ENCODE assay signal across 9 mouse cellular contexts in the genomic region with DNA sequence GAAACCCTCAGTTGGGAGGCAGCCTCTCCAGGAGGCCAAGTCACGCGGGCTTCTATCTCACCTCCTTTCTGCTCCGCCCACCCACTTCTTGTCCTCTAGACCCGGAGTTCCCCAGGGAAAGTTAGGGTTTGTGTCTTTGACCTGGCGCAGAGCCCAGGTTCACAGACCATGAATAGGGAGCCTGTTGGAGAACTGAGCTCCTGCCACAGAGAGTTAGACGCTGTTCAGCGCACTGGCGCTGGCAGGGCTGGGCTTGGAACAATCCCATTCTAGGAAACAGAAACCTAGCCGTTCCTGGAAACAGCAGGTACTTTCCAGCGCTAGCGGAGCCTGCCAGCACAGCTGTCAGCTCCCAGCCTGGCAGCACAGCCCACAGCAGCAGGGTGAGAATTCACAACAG. TPM values are rescaled to one million over a fixed set of nuclear protein-coding genes. Genes with fewer than 3 reads are reported as not detected.
A peak's percentile ranks its signal among the peaks of the same experiment; 100 is the strongest.
DNase-seq lines count a peak whose midpoint lies in the region; ATAC-seq lines count a peak whose summit lies in the region.
"Had no signal": no experiment of that assay in that cellular context is flagged by ENCODE, and none has a peak within 500 bp of the region (broad histone marks: within the 10 kb centered on the region; RNA-seq: fewer than 3 reads in every experiment).

No protein-coding gene starts in this region.

- 0 out of 2 replicates have a peak, but pooled peaks cover 5% of the 10 kb centered on the region for H3K4me1 ChIP-seq in kidney, embryonic 15.5 days
- H3K4me1 ChIP-seq in midbrain, embryonic 14.5 days (ENCODE audit: control insufficient read depth, insufficient read depth, low read length) = no peaks in the 10 kb centered on the region
- H3K4me1 ChIP-seq: lung, embryonic 15.5 days had no signal

- peaks cover 25% of the 10 kb centered on the region for H3K27me3 ChIP-seq in kidney, embryonic 15.5 days
- H3K27me3 ChIP-seq in midbrain, embryonic 14.5 days (ENCODE audit: control insufficient read depth, insufficient read depth, low read length) = no peaks in the 10 kb centered on the region

- ATAC-seq in kidney, embryonic 15.5 days (replicated peaks; ENCODE audit: low FRiP score) = no peak
- ATAC-seq in midbrain, embryonic 14.5 days (ENCODE audit: low FRiP score, low TSS enrichment) = no peak

- H3K36me3 ChIP-seq in kidney, embryonic 15.5 days = no peaks in the 10 kb centered on the region
- H3K36me3 ChIP-seq in midbrain, embryonic 14.5 days (ENCODE audit: control insufficient read depth, insufficient read depth, low read length) = no peaks in the 10 kb centered on the region
- H3K36me3 ChIP-seq: lung, embryonic 15.5 days had no signal

- intact Hi-C loops in heart, postnatal 36 days (cut with DNase I) = no loop called here

- H3K27ac ChIP-seq in kidney, embryonic 15.5 days = no peak overlapping the region
- H3K27ac ChIP-seq in midbrain, embryonic 14.5 days (replicated peaks; ENCODE audit: low read depth, low read length) = no peak overlapping the region
- H3K27ac ChIP-seq: lung, embryonic 15.5 days had no signal

- H3K9me3 ChIP-seq in kidney, embryonic 15.5 days (replicated peaks) = no peaks in the 10 kb centered on the region
- H3K9me3 ChIP-seq in midbrain, embryonic 14.5 days (ENCODE audit: control insufficient read depth, low read length) = no peaks in the 10 kb centered on the region
- H3K9me3 ChIP-seq: lung, embryonic 15.5 days had no signal

- DNase-seq in kidney, adult 18-20 months = peak; percentile 89
- DNase-seq in CD4-positive, CD25-positive, alpha-beta regulatory T cell, adult 2 months (ENCODE audit: low read depth, low spot score) = peak; percentile 68
- peak; percentile 65 for DNase-seq in adrenal gland, postnatal 14 days
- peak; percentile 76 to 77 for DNase-seq in heart, postnatal 36 days
- DNase-seq in lung, postnatal 36 days = peak; percentile 85
- no peak for DNase-seq in cerebellum, adult 11 months
- no peak for DNase-seq in midbrain, embryonic 14.5 days

- H3K4me3 ChIP-seq in kidney, embryonic 15.5 days (replicated peaks) = no peak overlapping the region
- H3K4me3 ChIP-seq in midbrain, embryonic 14.5 days (replicated peaks; ENCODE audit: low read depth, low read length) = no peak overlapping the region
- H3K4me3 ChIP-seq: lung, embryonic 15.5 days had no signal

- 81% methylated on average over 11 of the region's 11 CpGs for WGBS in kidney, embryonic 15.5 days
- 79% methylated on average over 11 of the region's 11 CpGs for WGBS in midbrain, embryonic 14.5 days

- H3K9ac ChIP-seq in kidney, embryonic 15.5 days = no peak overlapping the region
- no peak overlapping the region for H3K9ac ChIP-seq in midbrain, embryonic 14.5 days (replicated peaks; ENCODE audit: low read length)
- H3K9ac ChIP-seq: lung, embryonic 15.5 days had no signal

- no peak overlapping the region for H3K4me2 ChIP-seq in kidney, embryonic 15.5 days
- no peak overlapping the region for H3K4me2 ChIP-seq in midbrain, embryonic 14.5 days (ENCODE audit: low read length)
- H3K4me2 ChIP-seq: lung, embryonic 15.5 days had no signal

RNA-seq across cellular contexts. Expression of gene Tap2, which starts 15.3 kb away (rescaled TPM):
- 3.5 and 4.1 TPM in 2 replicates for polyA plus RNA-seq in kidney, embryonic 15.5 days (2015; fragmentation: Nextera tagmentation; extraction: Ambion mirVana)
- 33.2 and 34.9 TPM in 2 replicates for total RNA-seq in adrenal gland, postnatal 14 days (2021)
- total RNA-seq in heart, postnatal 36 days (2021) = 10 to 100 TPM; 23.6 to 24.6 TPM
- 0.77 and 1.6 TPM in 2 replicates for polyA plus RNA-seq in midbrain, embryonic 14.5 days (2014; fragmentation: Nextera tagmentation; extraction: Ambion mirVana)

RNA-seq across cellular contexts. Expression of gene H2-Ob, which starts 20.0 kb away (rescaled TPM):
- 0.13 TPM in 1 of 2 replicates, not detected in the other for polyA plus RNA-seq in kidney, embryonic 15.5 days (2015; fragmentation: Nextera tagmentation; extraction: Ambion mirVana)
- total RNA-seq in adrenal gland, postnatal 14 days (2021) = 1.3 and 16.6 TPM in 2 replicates
- under 1 TPM; 0.83 to 0.84 TPM for total RNA-seq in heart, postnatal 36 days (2021)
- polyA plus RNA-seq in midbrain, embryonic 14.5 days (2014; fragmentation: Nextera tagmentation; extraction: Ambion mirVana) = not detected in 2 replicates

RNA-seq across cellular contexts. Expression of gene Psmb8, which starts 21.2 kb away (rescaled TPM):
- 6.0 and 7.1 TPM in 2 replicates for polyA plus RNA-seq in kidney, embryonic 15.5 days (2015; fragmentation: Nextera tagmentation; extraction: Ambion mirVana)
- total RNA-seq in adrenal gland, postnatal 14 days (2021) = 21.0 and 33.6 TPM in 2 replicates
- total RNA-seq in heart, postnatal 36 days (2021) = 10 to 100 TPM; 11.4 to 15.1 TPM
- 1.1 and 5.1 TPM in 2 replicates for polyA plus RNA-seq in midbrain, embryonic 14.5 days (2014; fragmentation: Nextera tagmentation; extraction: Ambion mirVana)

RNA-seq across cellular contexts. Expression of gene Psmb9, which starts 31.1 kb away (rescaled TPM):
- polyA plus RNA-seq in kidney, embryonic 15.5 days (2015; fragmentation: Nextera tagmentation; extraction: Ambion mirVana) = 3.0 and 3.2 TPM in 2 replicates
- 6.9 and 12.2 TPM in 2 replicates for total RNA-seq in adrenal gland, postnatal 14 days (2021)
- 10 to 100 TPM in 1 of 2 experiments, 1 to 10 TPM in 1; 7.5 to 10.6 TPM for total RNA-seq in heart, postnatal 36 days (2021)
- polyA plus RNA-seq in midbrain, embryonic 14.5 days (2014; fragmentation: Nextera tagmentation; extraction: Ambion mirVana) = 1.0 and 2.2 TPM in 2 replicates

RNA-seq across cellular contexts. Expression of gene Tap1, which starts 31.3 kb away (rescaled TPM):
- polyA plus RNA-seq in kidney, embryonic 15.5 days (2015; fragmentation: Nextera tagmentation; extraction: Ambion mirVana) = 3.5 and 3.8 TPM in 2 replicates
- total RNA-seq in adrenal gland, postnatal 14 days (2021) = 11.1 and 20.4 TPM in 2 replicates
- total RNA-seq in heart, postnatal 36 days (2021) = 1 to 10 TPM; 4.1 to 7.0 TPM
- 1.1 and 2.9 TPM in 2 replicates for polyA plus RNA-seq in midbrain, embryonic 14.5 days (2014; fragmentation: Nextera tagmentation; extraction: Ambion mirVana)

Comparison
In these comparisons a context has a peak if more than half of its experiments do, and no peak if none do; other contexts are left out.
1. DNase-seq: peak in kidney, adult 18-20 months (single experiment), CD4-positive, CD25-positive, alpha-beta regulatory T cell, adult 2 months (single experiment), adrenal gland, postnatal 14 days (single experiment), heart, postnatal 36 days (2 of 2) and lung, postnatal 36 days (single experiment); none in cerebellum, adult 11 months (single experiment) and midbrain, embryonic 14.5 days (single experiment).